Mouse (Mus musculus) ES-Bruce4 (cell line): ENCODE measurements around the gene Mrpl36.

Source experiments
- CTCF ChIP-seq: IDR thresholded peaks from one replicate; pipeline ENCODE4 v1.8.1; 2011; ENCODE audit warnings: low read depth, low read length
- EP300 ChIP-seq: IDR thresholded peaks from 2 replicates; pipeline ENCODE4 v1.6.1; 2011; ENCODE audit warnings: low read depth, low read length; ENCODE audit not compliant: insufficient read depth

- TF ChIP-seq EP300 (no peak), CTCF (no peak)
These were observed 45.1 kb downstream of the Mrpl36 start for GRCm38 (mm10) chr13:73373367-73373766.
